Mouse (Mus musculus): ENCODE measurements around the gene Ifitm6.

DNA sequence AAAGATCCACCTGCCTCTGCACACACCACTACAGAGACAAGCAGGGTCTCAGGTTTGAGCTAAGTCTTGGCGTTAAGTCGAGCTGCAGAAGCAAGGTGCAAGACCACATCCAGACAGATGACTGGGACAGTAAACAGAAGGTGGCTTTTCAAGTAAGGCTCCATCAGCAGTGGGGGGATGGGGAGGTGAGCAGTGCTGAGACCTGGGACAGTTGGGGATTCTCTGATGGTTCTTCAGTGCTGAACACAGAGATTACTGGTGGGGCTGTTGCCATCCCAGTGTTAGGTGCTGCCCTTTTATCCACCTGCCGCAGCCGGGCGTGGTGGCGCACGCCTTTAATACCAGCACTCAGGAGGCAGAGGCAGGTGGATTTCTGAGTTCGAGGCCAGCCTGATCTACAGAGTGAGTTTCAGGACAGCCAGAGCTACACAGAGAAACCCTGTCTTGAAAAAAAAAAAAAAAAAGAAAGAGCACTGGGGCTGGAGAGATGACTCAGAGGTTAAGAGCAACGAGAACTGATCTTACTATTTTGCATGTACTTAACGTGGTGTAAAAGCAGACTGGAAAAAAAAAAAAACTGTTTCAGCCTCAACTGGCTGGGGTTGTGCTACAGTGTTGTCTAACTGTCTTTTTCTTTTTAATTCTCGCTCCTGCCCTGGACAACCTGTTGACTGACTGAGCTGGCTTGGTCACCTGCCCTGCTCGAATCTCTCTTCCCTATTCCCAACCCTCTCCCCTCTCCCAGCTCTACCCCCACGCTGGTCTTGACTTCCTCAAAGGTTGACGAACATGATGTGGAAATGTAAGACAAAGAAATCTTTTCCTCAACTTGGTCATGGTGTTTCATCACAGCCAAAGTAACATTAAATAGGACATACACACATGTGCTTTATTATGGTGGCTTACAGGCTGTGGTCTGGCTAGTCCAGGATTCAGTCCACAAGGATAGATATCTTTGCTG, 4.0 kb upstream of the Ifitm6 start:
- TF ChIP-seq ZKSCAN1 (IDR thresholded peaks at IDR 0.05; ENCODE audit: borderline replicate concordance, low read depth, low read length) (no peak; the same call in 1 of the 2 replicates), ELF1 (IDR thresholded peaks at IDR 0.05; ENCODE audit: low read depth, low read length) (no peak), CTCF (conservative IDR thresholded peaks at IDR 0.05 in 1 of 2, IDR thresholded peaks at IDR 0.05 in 1 of 2; ENCODE audit: low read depth in 2 of 2, low read length in 2 of 2) (no peak), MYC (IDR thresholded peaks at IDR 0.05; ENCODE audit: low read depth, low read length) (peak; percentile 69; the same call in 1 of the 2 replicates), NELFE (IDR thresholded peaks at IDR 0.05; ENCODE audit: low read depth, low read length) (no peak), HCFC1 (IDR thresholded peaks at IDR 0.05; ENCODE audit: low read depth, low read length) (no peak), CHD2 (IDR thresholded peaks at IDR 0.05; ENCODE audit: low read length) (peak; percentile 58; the same call in 1 of the 2 replicates), POLR2A (IDR thresholded peaks at IDR 0.05; ENCODE audit: low read depth, low read length) (peak; percentile 42)
